Mouse (Mus musculus) embryonic fibroblast, embryonic 13.5 days (primary cell): ENCODE measurements around the gene Hlf.

Experiments used
- CTCF ChIP-seq: IDR thresholded peaks from 2 replicates; pipeline ENCODE4 v1.5.1; 2011; ENCODE audit warnings: mild to moderate bottlenecking, control low read depth, low read length, moderate library complexity, borderline replicate concordance; ENCODE audit not compliant: insufficient read depth
- POLR2A ChIP-seq: IDR thresholded peaks from 2 replicates; pipeline ENCODE4 v1.6.1; 2011; ENCODE audit warnings: low read depth, mild to moderate bottlenecking, control low read depth, low read length, moderate library complexity

DNA sequence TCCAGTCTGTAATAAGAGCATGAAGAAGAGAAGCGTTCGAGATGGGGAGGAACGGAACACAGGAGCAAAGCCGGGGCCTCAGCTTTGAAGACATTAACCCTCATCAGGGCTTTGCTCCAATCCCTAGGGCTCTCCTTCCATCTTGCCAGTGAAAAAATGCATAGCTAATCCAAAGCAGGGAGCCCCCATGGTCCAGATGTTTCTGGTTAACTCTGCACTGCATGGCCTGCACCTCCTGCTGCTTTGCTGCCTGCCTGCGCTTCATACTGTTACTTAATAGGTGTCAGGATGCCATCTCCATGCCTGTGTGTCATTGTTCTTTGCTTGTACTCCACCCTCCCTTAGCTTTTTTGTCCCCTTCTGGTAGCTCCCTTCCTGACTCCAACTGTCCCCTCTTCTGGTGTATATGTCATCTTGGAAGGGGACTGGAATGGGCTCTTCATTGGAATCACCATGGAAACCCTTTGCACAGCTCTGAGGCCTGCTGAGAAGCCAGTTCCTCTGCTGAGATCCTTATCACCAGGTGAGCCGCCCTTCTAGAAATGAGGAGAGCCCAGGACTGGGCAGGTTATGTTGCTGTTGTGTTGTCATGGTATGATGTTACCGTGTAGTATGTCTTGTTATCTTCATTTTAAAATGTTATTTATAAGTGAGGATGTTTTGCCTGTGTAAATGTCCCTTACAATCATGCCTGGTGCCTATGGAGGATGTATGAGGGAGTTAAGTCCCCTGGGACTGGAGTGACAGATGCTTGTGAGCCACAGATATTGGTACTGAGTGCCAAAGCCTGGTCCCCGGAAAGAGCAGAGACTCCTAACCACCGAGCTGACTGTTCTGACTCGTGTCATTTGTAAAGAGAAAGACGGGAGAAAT is 33.9 kb upstream of the Hlf start:
- TF ChIP-seq CTCF (no peak), POLR2A (no peak)
